Mouse (Mus musculus) midbrain, embryonic 15.5 days (tissue): ENCODE results near the gene Dpy19l3. TPM values are rescaled to one million over a fixed set of nuclear protein-coding genes. Genes with fewer than 3 reads are reported as not detected.

Source experiments
- ATAC-seq: fragments of 200-750 bp; cut with Nextera tagmentation; replicated peaks from 2 replicates; pipeline ENCODE4 v1.8.0; 2017; ENCODE audit warnings: moderate TSS enrichment
- H3K27ac ChIP-seq: fragments of 300-500 bp; sonication (generic); 2 replicates; pipeline ENCODE4 v1.5.1; 2015; ENCODE audit warnings: mild to moderate bottlenecking, inconsistent platforms
- H3K27me3 ChIP-seq: fragments of 300-500 bp; sonication (generic); replicated peaks from 2 replicates; pipeline ENCODE4 v1.6.1; 2015; ENCODE audit warnings: inconsistent platforms
- H3K36me3 ChIP-seq: fragments of 300-500 bp; sonication (generic); replicated peaks from 2 replicates; pipeline ENCODE4 v1.6.1; 2015; ENCODE audit warnings: inconsistent platforms
- H3K4me1 ChIP-seq: fragments of 300-500 bp; sonication (generic); 2 replicates; pipeline ENCODE4 v1.6.1; 2015; ENCODE audit warnings: inconsistent platforms
- H3K4me2 ChIP-seq: fragments of 300-500 bp; sonication (generic); 2 replicates; pipeline ENCODE4 v1.6.1; 2015; ENCODE audit warnings: inconsistent platforms, mild to moderate bottlenecking, moderate library complexity
- H3K4me3 ChIP-seq: fragments of 300-500 bp; sonication (generic); 2 replicates; pipeline ENCODE4 v1.5.1; 2015; ENCODE audit warnings: mild to moderate bottlenecking, inconsistent platforms
- H3K9ac ChIP-seq: fragments of 300-500 bp; sonication (generic); 2 replicates; pipeline ENCODE4 v1.6.1; 2015; ENCODE audit warnings: mild to moderate bottlenecking, inconsistent platforms
- H3K9me3 ChIP-seq: fragments of 300-500 bp; sonication (generic); 2 replicates; pipeline ENCODE4 v1.6.1; 2016; ENCODE audit warnings: inconsistent platforms
- WGBS: fragments of 180-500 bp; shearing (Covaris S2); methylation state at CpG from one replicate; pipeline ENCODE4 v1.1.7; 2015; ENCODE audit warnings: mixed read lengths; 5-methylcytosine and 5-hydroxymethylcytosine counted together
- polyA plus RNA-seq: library from polyadenylated mRNA; unstranded; fragments of >200 nt; fragmentation: Nextera tagmentation; extraction: Ambion mirVana; gene quantifications from 2 replicates; pipeline ENCODE4 v1.2.1, GENCODE M21; 2015

Gene Dpy19l3
- polyA plus RNA-seq, 1 experiment from 2014 or later = 39.6 TPM

- Histone ChIP-seq H3K27ac (no peak overlapping the region), H3K4me2 (no peak overlapping the region), H3K36me3 (peaks cover 16% of the 10 kb centered on the region), H3K27me3 (no peaks in the 10 kb centered on the region), H3K4me3 (no peak overlapping the region), H3K9me3 (no peaks in the 10 kb centered on the region), H3K4me1 (no peaks in the 10 kb centered on the region), H3K9ac (no peak overlapping the region)
- 93% methylated on average over 5 of the region's 5 CpGs for WGBS
- ATAC-seq = no peak
Observed at GRCm38 (mm10) chr7:35710366-35710765, 43.9 kb downstream of the Dpy19l3 start.

GRCm38 (mm10) chr7:35708101-35708500 is 46.2 kb downstream of the Dpy19l3 start:
- H3K4me1 ChIP-seq = no peaks in the 10 kb centered on the region
- peaks cover 12% of the 10 kb centered on the region for H3K36me3 ChIP-seq
- no peak overlapping the region for H3K9ac ChIP-seq
- H3K4me2 ChIP-seq = no peak overlapping the region
- H3K27ac ChIP-seq = no peak overlapping the region
- 94% methylated on average over 16 of the region's 16 CpGs for WGBS
- H3K9me3 ChIP-seq = no peaks in the 10 kb centered on the region
- H3K27me3 ChIP-seq = no peaks in the 10 kb centered on the region
- H3K4me3 ChIP-seq = no peak overlapping the region
- no peak for ATAC-seq

- 89% methylated on average over 8 of the region's 8 CpGs for WGBS
- no peaks in the 10 kb centered on the region for H3K4me1 ChIP-seq
- H3K4me3 ChIP-seq = no peak overlapping the region
- H3K27me3 ChIP-seq = no peaks in the 10 kb centered on the region
- H3K36me3 ChIP-seq = peaks cover 10% of the 10 kb centered on the region; the same call in 1 of the 2 replicates
- no peak overlapping the region for H3K9ac ChIP-seq
- H3K27ac ChIP-seq = no peak overlapping the region
- no peak overlapping the region for H3K4me2 ChIP-seq
- H3K9me3 ChIP-seq = no peaks in the 10 kb centered on the region
- ATAC-seq = no peak
Observed at GRCm38 (mm10) chr7:35699005-35699404, 55.2 kb downstream of the Dpy19l3 start.

GRCm38 (mm10) chr7:35698073-35698472 is 56.2 kb downstream of the Dpy19l3 start:
- WGBS = 97% methylated on average over 1 of the region's 1 CpGs
- Histone ChIP-seq H3K36me3 (peaks cover 10% of the 10 kb centered on the region; the same call in 1 of the 2 replicates), H3K4me2 (no peak overlapping the region), H3K9ac (no peak overlapping the region), H3K27me3 (no peaks in the 10 kb centered on the region), H3K4me1 (no peaks in the 10 kb centered on the region), H3K27ac (no peak overlapping the region), H3K4me3 (no peak overlapping the region), H3K9me3 (no peaks in the 10 kb centered on the region)
- no peak for ATAC-seq

- Histone ChIP-seq H3K36me3 (peaks cover 6% of the 10 kb centered on the region; the same call in 1 of the 2 replicates), H3K4me2 (no peak overlapping the region), H3K4me1 (no peaks in the 10 kb centered on the region), H3K27ac (no peak overlapping the region), H3K4me3 (no peak overlapping the region), H3K27me3 (no peaks in the 10 kb centered on the region), H3K9ac (no peak overlapping the region), H3K9me3 (no peaks in the 10 kb centered on the region)
- 90% methylated on average over 12 of the region's 12 CpGs for WGBS
- ATAC-seq = no peak
Observed at GRCm38 (mm10) chr7:35692641-35693040, 61.6 kb downstream of the Dpy19l3 start.

GRCm38 (mm10) chr7:35692117-35692516 is 62.1 kb downstream of the Dpy19l3 start:
- no peaks in the 10 kb centered on the region for H3K9me3 ChIP-seq
- H3K27ac ChIP-seq = no peak overlapping the region
- H3K27me3 ChIP-seq = no peaks in the 10 kb centered on the region
- no peak overlapping the region for H3K9ac ChIP-seq
- H3K36me3 ChIP-seq = peaks cover 6% of the 10 kb centered on the region; the same call in 1 of the 2 replicates
- peak; percentile 44; the same call in 1 of the 2 replicates for ATAC-seq
- no peak overlapping the region for H3K4me3 ChIP-seq
- 60% methylated on average over 14 of the region's 14 CpGs for WGBS
- no peak overlapping the region for H3K4me2 ChIP-seq
- no peaks in the 10 kb centered on the region for H3K4me1 ChIP-seq

- no peak for ATAC-seq
- H3K4me3 ChIP-seq = no peak overlapping the region
- no peaks in the 10 kb centered on the region for H3K27me3 ChIP-seq
- H3K36me3 ChIP-seq = peaks cover 6% of the 10 kb centered on the region; the same call in 1 of the 2 replicates
- no peak overlapping the region for H3K27ac ChIP-seq
- peaks cover 10% of the 10 kb centered on the region for H3K4me1 ChIP-seq
- no peak overlapping the region for H3K9ac ChIP-seq
- WGBS = 86% methylated on average over 11 of the region's 11 CpGs
- no peak overlapping the region for H3K4me2 ChIP-seq
- no peaks in the 10 kb centered on the region for H3K9me3 ChIP-seq
Observed at GRCm38 (mm10) chr7:35688781-35689349, 65.4 kb downstream of the Dpy19l3 start.

GRCm38 (mm10) chr7:35688276-35688675 is 66.0 kb downstream of the Dpy19l3 start:
- Histone ChIP-seq H3K36me3 (peaks cover 6% of the 10 kb centered on the region; the same call in 1 of the 2 replicates), H3K4me1 (peaks cover 13% of the 10 kb centered on the region), H3K9me3 (no peaks in the 10 kb centered on the region), H3K9ac (no peak overlapping the region), H3K4me2 (no peak overlapping the region), H3K4me3 (no peak overlapping the region), H3K27ac (no peak overlapping the region), H3K27me3 (no peaks in the 10 kb centered on the region)
- WGBS = 43% methylated on average over 9 of the region's 9 CpGs
- no peak for ATAC-seq

GRCm38 (mm10) chr7:35687229-35687628 is 67.0 kb downstream of the Dpy19l3 start:
- peaks cover 6% of the 10 kb centered on the region; the same call in 1 of the 2 replicates for H3K36me3 ChIP-seq
- H3K4me3 ChIP-seq = no peak overlapping the region
- ATAC-seq = no peak
- H3K4me2 ChIP-seq = peak overlapping the region; percentile 14; the same call in 1 of the 2 replicates
- no peak overlapping the region for H3K9ac ChIP-seq
- WGBS = 28% methylated on average over 10 of the region's 10 CpGs
- no peak overlapping the region for H3K27ac ChIP-seq
- no peaks in the 10 kb centered on the region for H3K9me3 ChIP-seq
- no peaks in the 10 kb centered on the region for H3K27me3 ChIP-seq
- H3K4me1 ChIP-seq = peaks cover 13% of the 10 kb centered on the region

- Histone ChIP-seq H3K36me3 (peaks cover 6% of the 10 kb centered on the region; the same call in 1 of the 2 replicates), H3K27me3 (no peaks in the 10 kb centered on the region), H3K4me1 (peaks cover 13% of the 10 kb centered on the region), H3K9me3 (no peaks in the 10 kb centered on the region), H3K27ac (no peak overlapping the region), H3K4me2 (peak overlapping the region; percentile 14; the same call in 1 of the 2 replicates), H3K4me3 (no peak overlapping the region), H3K9ac (no peak overlapping the region)
- WGBS = 32% methylated on average over 13 of the region's 13 CpGs
- ATAC-seq = no peak
Observed at GRCm38 (mm10) chr7:35686756-35687155, 67.5 kb downstream of the Dpy19l3 start.

GRCm38 (mm10) chr7:35686216-35686615 is 68.0 kb downstream of the Dpy19l3 start:
- Histone ChIP-seq H3K9me3 (no peaks in the 10 kb centered on the region), H3K27ac (no peak overlapping the region), H3K27me3 (no peaks in the 10 kb centered on the region), H3K4me3 (no peak overlapping the region), H3K4me2 (no peak overlapping the region), H3K9ac (no peak overlapping the region), H3K36me3 (peaks cover 6% of the 10 kb centered on the region; the same call in 1 of the 2 replicates), H3K4me1 (peaks cover 13% of the 10 kb centered on the region)
- 68% methylated on average over 11 of the region's 11 CpGs for WGBS
- no peak; the same call in 1 of the 2 replicates for ATAC-seq

GRCm38 (mm10) chr7:35683409-35684122 is 70.7 kb downstream of the Dpy19l3 start:
- ATAC-seq = 0 out of 2 replicates have a peak, but pooled peaks have one; percentile 22
- Histone ChIP-seq H3K9ac (no peak overlapping the region), H3K4me2 (peak overlapping the region; percentile 10; the same call in 1 of the 2 replicates), H3K4me1 (peaks cover 13% of the 10 kb centered on the region), H3K27ac (peak overlapping the region; percentile 34; the same call in 1 of the 2 replicates), H3K9me3 (no peaks in the 10 kb centered on the region), H3K4me3 (no peak overlapping the region), H3K27me3 (no peaks in the 10 kb centered on the region), H3K36me3 (no peaks in the 10 kb centered on the region)
- 48% methylated on average over 6 of the region's 6 CpGs for WGBS
